Mouse (Mus musculus) adrenal gland, postnatal 4 days (tissue): ENCODE data around the gene Fam57a. TPM values are rescaled to one million over a fixed set of nuclear protein-coding genes. Genes with fewer than 3 reads are reported as not detected.
"Not testable (repeated sequence)": the region's sequence is repeated elsewhere in the genome, so short reads cannot be mapped to it uniquely, and the experiment has no call there.

Experiments
- DNase-seq, 2 experiments: peaks; one replicate each; pipeline ENCODE4 v3.0.0; 2021 to 2022; ENCODE audit warnings: low spot score in 2 of 2, mixed read lengths in 2 of 2
- total RNA-seq, 2 experiments: library from RNA; stranded (reverse); gene quantifications; 2 replicates each; pipeline ENCODE4 v1.2.3; 2021

The Fam57a gene
- total RNA-seq, 2 experiments from 2014 or later: 9.8 to 10.5 TPM

GRCm38 (mm10) chr11:76178726-76179494 lies 561 bp upstream of the Fam57a start:
- peak in 1 of 2 experiments; percentile 14 for DNase-seq

- DNase-seq: no peak
Observed at GRCm38 (mm10) chr11:76180146-76180540, 672 bp downstream of the Fam57a start.

GRCm38 (mm10) chr11:76183745-76184144 lies 4.3 kb downstream of the Fam57a start:
- no peak for DNase-seq

GRCm38 (mm10) chr11:76186908-76187307 lies 7.4 kb downstream of the Fam57a start:
- no peak for DNase-seq

- no peak for DNase-seq
Observed at GRCm38 (mm10) chr11:76196275-76196976, 17.0 kb downstream of the Fam57a start.

- no peak for DNase-seq
Observed at GRCm38 (mm10) chr11:76196977-76197469, 17.6 kb downstream of the Fam57a start.

GRCm38 (mm10) chr11:76201761-76202674 lies 22.5 kb downstream of the Fam57a start:
- peak; percentile 58 to 75 for DNase-seq

GRCm38 (mm10) chr11:76206793-76207192 lies 27.3 kb downstream of the Fam57a start:
- DNase-seq: no peak

GRCm38 (mm10) chr11:76210228-76210985 lies 30.9 kb downstream of the Fam57a start:
- DNase-seq: no peak

GRCm38 (mm10) chr11:76211595-76211994 lies 32.1 kb downstream of the Fam57a start:
- DNase-seq: not testable (repeated sequence)

GRCm38 (mm10) chr11:76213841-76214240 lies 34.4 kb downstream of the Fam57a start:
- no peak for DNase-seq

GRCm38 (mm10) chr11:76215011-76215410 lies 35.5 kb downstream of the Fam57a start:
- no peak for DNase-seq

GRCm38 (mm10) chr11:76216049-76216540 lies 36.6 kb downstream of the Fam57a start:
- no peak for DNase-seq

GRCm38 (mm10) chr11:76216681-76217389 lies 37.4 kb downstream of the Fam57a start:
- no peak for DNase-seq

- DNase-seq: peak; percentile 91 to 93
Observed at GRCm38 (mm10) chr11:76217390-76217800, 37.9 kb downstream of the Fam57a start, which contains the start of the genes Dbil5 and Gemin4. Gene Dbil5, plus strand, starts transcription at chr11:76217608. Gene Gemin4, minus strand, starts transcription at chr11:76217664.

- no peak for DNase-seq
Observed at GRCm38 (mm10) chr11:76224631-76225030, 45.2 kb downstream of the Fam57a start.

- DNase-seq: no peak
Observed at GRCm38 (mm10) chr11:76225051-76225450, 45.6 kb downstream of the Fam57a start.

- no peak for DNase-seq
Observed at GRCm38 (mm10) chr11:76236136-76236535, 56.7 kb downstream of the Fam57a start.

GRCm38 (mm10) chr11:76239750-76240149 lies 60.3 kb downstream of the Fam57a start:
- no peak for DNase-seq
